Mouse (Mus musculus): Measurements from ENCODE around the gene Fam149b.
A peak's percentile ranks its signal among the peaks of the same experiment; 100 is the strongest.
"Not testable (repeated sequence)": the region's sequence is repeated elsewhere in the genome, so short reads cannot be mapped to it uniquely, and the experiment has no call there.

Gene Fam149b

GRCm38 (mm10) chr14:20347991-20348541 lies at the start of gene Fam149b, which contains the start of gene Ecd:
Fam149b (plus strand) TSS chr14:20348162.
Ecd (minus strand) TSS chr14:20348121.
- DNase-seq (ENCODE audit: low spot score), result peak; percentile 93

GRCm38 (mm10) chr14:20305085-20305484 lies 42.9 kb upstream of the Fam149b start:
- not testable (repeated sequence) for DNase-seq (ENCODE audit: low spot score)

- DNase-seq (ENCODE audit: low spot score), result no peak
These were observed 32.8 kb upstream of the Fam149b start for GRCm38 (mm10) chr14:20315137-20315536.

- DNase-seq (ENCODE audit: low spot score), result no peak
These were observed 28.5 kb upstream of the Fam149b start for GRCm38 (mm10) chr14:20319420-20319819.

GRCm38 (mm10) chr14:20324196-20324595 lies 23.8 kb upstream of the Fam149b start:
- no peak for DNase-seq (ENCODE audit: low spot score)

- no peak for DNase-seq (ENCODE audit: low spot score)
These were observed 19.5 kb upstream of the Fam149b start for GRCm38 (mm10) chr14:20328474-20328873.

- DNase-seq (ENCODE audit: low spot score), result no peak
These were observed 16.6 kb upstream of the Fam149b start for GRCm38 (mm10) chr14:20331316-20331715.

GRCm38 (mm10) chr14:20339415-20339814 lies 8.5 kb upstream of the Fam149b start:
- DNase-seq (ENCODE audit: low spot score), result no peak

GRCm38 (mm10) chr14:20340149-20340548 lies 7.8 kb upstream of the Fam149b start:
- DNase-seq (ENCODE audit: low spot score), result no peak

- no peak for DNase-seq (ENCODE audit: low spot score)
These were observed 7.1 kb upstream of the Fam149b start for GRCm38 (mm10) chr14:20340866-20341265.

- DNase-seq (ENCODE audit: low spot score), result no peak
These were observed 2.1 kb upstream of the Fam149b start for GRCm38 (mm10) chr14:20345885-20346284.

GRCm38 (mm10) chr14:20347441-20347990 lies 446 bp upstream of the Fam149b start:
- no peak for DNase-seq (ENCODE audit: low spot score)

- DNase-seq (ENCODE audit: low spot score), result no peak
These were observed 15.3 kb downstream of the Fam149b start for GRCm38 (mm10) chr14:20363230-20363629.

- no peak for DNase-seq (ENCODE audit: low spot score)
These were observed 20.3 kb downstream of the Fam149b start for GRCm38 (mm10) chr14:20368271-20368670.

GRCm38 (mm10) chr14:20370798-20371197 lies 22.8 kb downstream of the Fam149b start:
- DNase-seq (ENCODE audit: low spot score), result no peak

GRCm38 (mm10) chr14:20371854-20372253 lies 23.9 kb downstream of the Fam149b start:
- DNase-seq (ENCODE audit: low spot score), result no peak

GRCm38 (mm10) chr14:20377112-20377521 lies 29.2 kb downstream of the Fam149b start:
- DNase-seq (ENCODE audit: low spot score), result no peak

- peak; percentile 51 for DNase-seq (ENCODE audit: low spot score)
These were observed 30.5 kb downstream of the Fam149b start for GRCm38 (mm10) chr14:20378313-20379061.

- no peak for DNase-seq (ENCODE audit: low spot score)
These were observed 31.2 kb downstream of the Fam149b start for GRCm38 (mm10) chr14:20379087-20379640.

- no peak for DNase-seq (ENCODE audit: low spot score)
These were observed 31.9 kb downstream of the Fam149b start for GRCm38 (mm10) chr14:20379753-20380430.

GRCm38 (mm10) chr14:20388441-20389129 lies 40.6 kb downstream of the Fam149b start, which contains the start of gene Dnajc9:
Dnajc9 (minus strand) TSS chr14:20388910.
- peak; percentile 94 for DNase-seq (ENCODE audit: low spot score)
